Mouse (Mus musculus) CH12.LX (cell line): Measurements from ENCODE around the gene Unc13c. TPM values are rescaled to one million over a fixed set of nuclear protein-coding genes. Genes with fewer than 3 reads are reported as not detected.

ENCODE experiments used
- DNase-seq: peaks from one replicate; pipeline ENCODE4 v3.0.0-alpha.2; 2013; ENCODE audit errors: extremely low read depth
- H3K27ac ChIP-seq: 2 replicates; pipeline ENCODE4 v1.5.1; 2012; ENCODE audit warnings: low read depth, mild to moderate bottlenecking, control low read depth, moderate library complexity; ENCODE audit not compliant: insufficient read depth
- H3K27me3 ChIP-seq: replicated peaks from 2 replicates; pipeline ENCODE3; 2012; ENCODE audit warnings: inconsistent platforms
- H3K36me3 ChIP-seq, 2 experiments: replicated peaks in 1 of 2; 2 replicates each; pipeline versions ENCODE3 to v1.6.1; 2012; ENCODE audit warnings: inconsistent platforms in 1 of 2, low read length in 1 of 2, mild to moderate bottlenecking in 1 of 2, mixed read lengths in 1 of 2, moderate library complexity in 1 of 2; ENCODE audit not compliant: control insufficient read depth in 1 of 2, insufficient read depth in 1 of 2
- H3K4me1 ChIP-seq, 2 experiments: 2 replicates each; pipeline ENCODE4 v1.6.1; 2012; ENCODE audit warnings: inconsistent platforms in 1 of 2, moderate library complexity in 1 of 2; ENCODE audit not compliant: insufficient read depth in 2 of 2, control insufficient read depth in 1 of 2
- H3K4me2 ChIP-seq: 2 replicates; pipeline ENCODE4 v1.6.1; 2012; ENCODE audit warnings: low read depth, mild to moderate bottlenecking, control low read depth; ENCODE audit not compliant: poor library complexity, insufficient read depth, severe bottlenecking
- H3K4me3 ChIP-seq, 3 experiments: fragments of 150-350 bp in 1 of 3; sonication (generic) in 1 of 3; replicated peaks in 1 of 3; 2 replicates each; pipeline versions ENCODE3 to v1.5.1; 2011 to 2012; ENCODE audit warnings: low read depth in 2 of 3, low read length in 2 of 3, mild to moderate bottlenecking in 2 of 3, moderate library complexity in 2 of 3, control low read depth in 1 of 3, improper control_type of control experiment in 1 of 3, inconsistent platforms in 1 of 3, mixed read lengths in 1 of 3; ENCODE audit not compliant: poor library complexity in 1 of 3
- H3K79me2 ChIP-seq: replicated peaks from 2 replicates; pipeline ENCODE4 v1.6.1; 2012; ENCODE audit warnings: mild to moderate bottlenecking, moderate library complexity; ENCODE audit not compliant: control insufficient read depth, poor library complexity, insufficient read depth, severe bottlenecking; ENCODE audit errors: extremely low read depth
- H3K9ac ChIP-seq: 2 replicates; pipeline ENCODE4 v1.6.1; 2012; ENCODE audit warnings: low read depth, mild to moderate bottlenecking, control low read depth, moderate library complexity; ENCODE audit not compliant: insufficient read depth
- H3K9me3 ChIP-seq: replicated peaks from 2 replicates; pipeline ENCODE3; 2012; ENCODE audit warnings: low read length, inconsistent platforms, mixed read lengths
- BHLHE40 ChIP-seq: IDR thresholded peaks from 2 replicates; pipeline ENCODE4 v1.6.1; 2011; ENCODE audit warnings: mild to moderate bottlenecking, low read depth, low read length, improper control_type of control experiment
- CTCF ChIP-seq, 2 experiments: IDR thresholded peaks in 1 of 2; conservative IDR thresholded peaks in 1 of 2; 2 replicates each; pipeline ENCODE4 v1.5.1; 2011 to 2012; ENCODE audit warnings: low read depth in 2 of 2, low read length in 2 of 2, improper control_type of control experiment in 1 of 2, inconsistent platforms in 1 of 2, mild to moderate bottlenecking in 1 of 2, moderate library complexity in 1 of 2
- ELF1 ChIP-seq: IDR thresholded peaks from 2 replicates; pipeline ENCODE4 v1.6.1; 2014; ENCODE audit warnings: low read depth, mild to moderate bottlenecking, inconsistent platforms, low read length, improper control_type of control experiment
- EP300 ChIP-seq: IDR thresholded peaks from 2 replicates; pipeline ENCODE4 v1.6.1; 2011; ENCODE audit warnings: low read length, improper control_type of control experiment
- ETS1 ChIP-seq: conservative IDR thresholded peaks from 2 replicates; pipeline ENCODE4 v1.6.1; 2012; ENCODE audit warnings: low read depth, mild to moderate bottlenecking, inconsistent platforms, low read length, improper control_type of control experiment, moderate library complexity
- KAT2A ChIP-seq: IDR thresholded peaks from 2 replicates; pipeline ENCODE4 v1.6.1; 2012; ENCODE audit warnings: low read length, improper control_type of control experiment, inconsistent platforms; ENCODE audit not compliant: insufficient replicate concordance
- MYC ChIP-seq: IDR thresholded peaks from 2 replicates; pipeline ENCODE4 v1.6.1; 2011; ENCODE audit warnings: low read depth, mild to moderate bottlenecking, improper control_type of control experiment, low read length
- NRF1 ChIP-seq: IDR thresholded peaks from 2 replicates; pipeline ENCODE4 v1.6.1; 2014; ENCODE audit warnings: low read depth, mild to moderate bottlenecking, inconsistent platforms, low read length, improper control_type of control experiment, moderate library complexity
- PAX5 ChIP-seq: IDR thresholded peaks from 2 replicates; pipeline ENCODE4 v1.6.1; 2012; ENCODE audit warnings: low read length, inconsistent platforms, mixed read lengths
- POLR2A ChIP-seq: IDR thresholded peaks from 2 replicates; pipeline ENCODE4 v1.6.1; 2011; ENCODE audit warnings: low read depth, mild to moderate bottlenecking, improper control_type of control experiment, low read length
- RAD21 ChIP-seq: IDR thresholded peaks from 2 replicates; pipeline ENCODE4 v1.6.1; 2011; ENCODE audit warnings: low read depth, mild to moderate bottlenecking, low read length, improper control_type of control experiment, moderate library complexity
- SMC3 ChIP-seq: IDR thresholded peaks from 2 replicates; pipeline ENCODE4 v1.6.1; 2011; ENCODE audit warnings: low read depth, low read length, improper control_type of control experiment
- TBP ChIP-seq: conservative IDR thresholded peaks from 2 replicates; pipeline ENCODE4 v1.6.1; 2011; ENCODE audit warnings: low read depth, low read length, improper control_type of control experiment
- USF1 ChIP-seq: IDR thresholded peaks from 2 replicates; pipeline ENCODE4 v1.6.1; 2014; ENCODE audit warnings: low read depth, mild to moderate bottlenecking, inconsistent platforms, low read length, improper control_type of control experiment
- USF2 ChIP-seq: conservative IDR thresholded peaks from 2 replicates; pipeline ENCODE4 v1.6.1; 2011; ENCODE audit warnings: low read depth, low read length, improper control_type of control experiment
- ZC3H11A ChIP-seq: IDR thresholded peaks from 2 replicates; pipeline ENCODE4 v1.6.1; 2012; ENCODE audit warnings: low read depth, mild to moderate bottlenecking, inconsistent platforms, low read length, improper control_type of control experiment
- dilution Hi-C: fragments of 300-500 bp; cut with MboI; formaldehyde crosslinking; loops from 2 replicates; pipeline ENCODE4 v1.14.3; 2020; ENCODE audit warnings: low sequenced_read_pairs; ENCODE audit not compliant: extremely low pct_unique_long_range_greater_than_20kb, extremely low pct_ligation_motif_present
- in situ Hi-C: fragments of 300-500 bp; cut with MboI; formaldehyde crosslinking; loops from 3 replicates; pipeline ENCODE4 v1.14.3; 2019; ENCODE audit warnings: low sequenced_read_pairs, low pct_ligation_motif_present, low pct_unique_long_range_greater_than_20kb, mixed read lengths
- polyA plus RNA-seq: library from polyadenylated mRNA; unstranded; fragments of >175 nt; gene quantifications from 2 replicates; pipeline ENCODE4 v1.2.1, GENCODE M21; 2012; ENCODE audit warnings: low read depth; ENCODE audit not compliant: insufficient read length
- total RNA-seq, 2 experiments: library from RNA; depleted of rRNA; stranded (reverse); fragments of 300-350 nt in 1 of 2; fragments of >200 nt in 1 of 2; gene quantifications; 2 replicates each; pipeline ENCODE4 v1.2.3; 2012 to 2014

Gene Unc13c
- total and polyA plus RNA-seq, 3 experiments: not detected

- no peak for DNase-seq
- H3K27me3 ChIP-seq: no peaks in the 10 kb centered on the region
- no peaks in the 10 kb centered on the region for H3K4me1 ChIP-seq
- H3K9ac ChIP-seq: no peak overlapping the region
- H3K4me2 ChIP-seq: no peak overlapping the region
- H3K36me3 ChIP-seq: no peaks in the 10 kb centered on the region
- no peaks in the 10 kb centered on the region for H3K9me3 ChIP-seq
- in situ Hi-C loops (no loop called here), dilution Hi-C loops (no loop called here)
- H3K79me2 ChIP-seq: no peaks in the 10 kb centered on the region
- no peak; a peak in 1 of 4 replicates for TF ChIP-seq CTCF (conservative IDR thresholded peaks at IDR 0.05 in 1 of 2, IDR thresholded peaks at IDR 0.05 in 1 of 2; ENCODE audit: low read depth in 2 of 2, low read length in 2 of 2)
- no peak overlapping the region for H3K27ac ChIP-seq
- H3K4me3 ChIP-seq: no peak overlapping the region
These were observed 305.9 kb downstream of the Unc13c start for GRCm38 (mm10) chr9:73662839-73663238.

- H3K9ac ChIP-seq: no peak overlapping the region
- no peak overlapping the region for H3K4me3 ChIP-seq
- no peaks in the 10 kb centered on the region for H3K36me3 ChIP-seq
- in situ Hi-C loops: no loop called here
- TF ChIP-seq NRF1 (no peak), USF1 (no peak), PAX5 (no peak), MYC (no peak), EP300 (no peak), TBP (no peak), ETS1 (no peak), SMC3 (no peak), KAT2A (no peak), POLR2A (no peak), ZC3H11A (no peak), ELF1 (no peak)
- H3K9me3 ChIP-seq: peaks cover 2% of the 10 kb centered on the region
- no peaks in the 10 kb centered on the region for H3K27me3 ChIP-seq
- no peaks in the 10 kb centered on the region for H3K79me2 ChIP-seq
- dilution Hi-C loops: no loop called here
- H3K4me1 ChIP-seq: no peaks in the 10 kb centered on the region
- H3K4me2 ChIP-seq: no peak overlapping the region
- H3K27ac ChIP-seq: no peak overlapping the region
- DNase-seq: no peak
These were observed 319.7 kb downstream of the Unc13c start for GRCm38 (mm10) chr9:73649088-73649487.

GRCm38 (mm10) chr9:73638119-73638518 lies 330.6 kb downstream of the Unc13c start:
- H3K79me2 ChIP-seq: no peaks in the 10 kb centered on the region
- TF ChIP-seq BHLHE40: no peak
- peak in 1 of 2 experiments; percentile 33; a peak in 2 of 4 replicates for TF ChIP-seq CTCF (conservative IDR thresholded peaks at IDR 0.05 in 1 of 2, IDR thresholded peaks at IDR 0.05 in 1 of 2; ENCODE audit: low read depth in 2 of 2, low read length in 2 of 2)
- TF ChIP-seq USF2: no peak
- peak; percentile 15 for TF ChIP-seq RAD21
- no peak overlapping the region for H3K4me2 ChIP-seq
- dilution Hi-C loops: no loop called here
- H3K9ac ChIP-seq: no peak overlapping the region
- no peaks in the 10 kb centered on the region for H3K9me3 ChIP-seq
- DNase-seq: peak; percentile 6
- H3K27ac ChIP-seq: no peak overlapping the region
- in situ Hi-C loops: no loop called here
- H3K36me3 ChIP-seq: no peaks in the 10 kb centered on the region
- no peak overlapping the region for H3K4me3 ChIP-seq
- no peaks in the 10 kb centered on the region for H3K4me1 ChIP-seq
- no peaks in the 10 kb centered on the region for H3K27me3 ChIP-seq
